Mouse (Mus musculus): ENCODE results near the gene Stac3. TPM values are rescaled to one million over a fixed set of nuclear protein-coding genes. Genes with fewer than 3 reads are reported as not detected.

Stac3 gene
- polyA plus RNA-seq, 1 experiment from 2014 or later, result 0.95 TPM

GRCm38 (mm10) chr10:127542084-127542483 is 40.6 kb downstream of the Stac3 start:
- 89% methylated on average over 13 of the region's 13 CpGs for WGBS
- H3K27me3 ChIP-seq (ENCODE audit: control insufficient read depth, insufficient read depth, low read length), result no peaks in the 10 kb centered on the region
- DNase-seq (ENCODE audit: low spot score) (no peak), ATAC-seq (ENCODE audit: insufficient read depth, low FRiP score, low TSS enrichment) (no peak)
- peaks cover 3% of the 10 kb centered on the region; the same call in 1 of the 2 replicates for H3K4me1 ChIP-seq (ENCODE audit: control insufficient read depth, insufficient read depth, low read length)
- no peak overlapping the region for H3K4me2 ChIP-seq (ENCODE audit: low read depth)
- H3K4me3 ChIP-seq (ENCODE audit: low read depth, low read length), result no peak overlapping the region
- H3K36me3 ChIP-seq (ENCODE audit: control insufficient read depth, insufficient read depth, low read length), result peaks cover 30% of the 10 kb centered on the region
- no peak overlapping the region for H3K27ac ChIP-seq (ENCODE audit: low read depth, low read length)
- H3K9me3 ChIP-seq (ENCODE audit: control insufficient read depth, low read length), result no peaks in the 10 kb centered on the region
- H3K9ac ChIP-seq (ENCODE audit: low read length), result no peak overlapping the region

DNA sequence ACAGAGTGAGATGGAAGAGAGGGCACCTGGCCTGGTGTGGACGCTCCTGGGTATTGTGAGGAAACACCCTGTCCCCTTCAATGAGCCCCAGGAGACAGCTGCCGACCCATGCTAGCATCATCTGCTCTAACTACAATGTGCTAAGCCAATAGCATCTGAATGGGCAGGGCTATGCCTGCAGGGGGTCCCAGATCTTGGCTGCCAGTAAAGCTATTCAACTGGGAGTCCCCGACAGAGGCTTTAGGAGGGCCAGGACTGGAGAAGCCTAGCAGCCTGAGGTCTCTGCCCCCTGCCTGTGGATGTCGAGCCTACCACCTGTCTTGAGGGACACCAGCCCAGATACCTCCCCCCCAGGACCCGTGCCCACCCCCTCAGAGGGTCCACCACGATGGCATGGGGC is 41.2 kb downstream of the Stac3 start:
- 0 out of 2 replicates have a peak, but pooled peaks cover under 1% of the 10 kb centered on the region for H3K4me1 ChIP-seq (ENCODE audit: control insufficient read depth, insufficient read depth, low read length)
- 39% methylated on average over 6 of the region's 6 CpGs for WGBS
- ATAC-seq (ENCODE audit: insufficient read depth, low FRiP score, low TSS enrichment) (no peak), DNase-seq (ENCODE audit: low spot score) (no peak)
- no peak overlapping the region for H3K27ac ChIP-seq (ENCODE audit: low read depth, low read length)
- H3K9me3 ChIP-seq (ENCODE audit: control insufficient read depth, low read length), result no peaks in the 10 kb centered on the region
- no peak overlapping the region for H3K9ac ChIP-seq (ENCODE audit: low read length)
- H3K27me3 ChIP-seq (ENCODE audit: control insufficient read depth, insufficient read depth, low read length), result no peaks in the 10 kb centered on the region
- H3K4me2 ChIP-seq (ENCODE audit: low read depth), result no peak overlapping the region
- H3K4me3 ChIP-seq (ENCODE audit: low read depth, low read length), result no peak overlapping the region
- peaks cover 33% of the 10 kb centered on the region for H3K36me3 ChIP-seq (ENCODE audit: control insufficient read depth, insufficient read depth, low read length)

DNA sequence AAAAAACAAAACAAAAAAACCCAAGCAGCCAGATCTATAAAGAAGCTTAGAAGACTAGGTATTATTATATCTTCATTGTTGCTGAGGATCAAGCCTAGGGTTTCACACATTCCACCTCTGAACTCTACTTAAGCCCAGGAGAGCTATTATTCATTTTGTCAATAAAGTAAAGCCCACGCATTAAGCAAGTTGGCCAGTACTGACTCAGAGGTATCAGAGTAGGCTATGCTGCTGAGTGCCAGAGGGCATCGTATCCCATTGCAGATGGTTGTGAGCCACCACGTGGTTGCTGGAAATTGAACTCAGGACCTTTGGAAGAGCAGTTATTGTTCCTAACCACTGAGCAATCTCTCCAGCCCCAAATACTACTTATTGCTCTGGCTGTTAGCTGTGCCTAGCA is 42.4 kb downstream of the Stac3 start:
- Histone ChIP-seq H3K9me3 (ENCODE audit: control insufficient read depth, low read length) (no peaks in the 10 kb centered on the region), H3K4me2 (ENCODE audit: low read depth) (no peak overlapping the region), H3K27me3 (ENCODE audit: control insufficient read depth, insufficient read depth, low read length) (no peaks in the 10 kb centered on the region), H3K4me3 (ENCODE audit: low read depth, low read length) (no peak overlapping the region), H3K27ac (ENCODE audit: low read depth, low read length) (no peak overlapping the region), H3K9ac (ENCODE audit: low read length) (no peak overlapping the region), H3K36me3 (ENCODE audit: control insufficient read depth, insufficient read depth, low read length) (peaks cover 39% of the 10 kb centered on the region), H3K4me1 (ENCODE audit: control insufficient read depth, insufficient read depth, low read length) (no peaks in the 10 kb centered on the region)
- DNase-seq (ENCODE audit: low spot score) (no peak), ATAC-seq (ENCODE audit: insufficient read depth, low FRiP score, low TSS enrichment) (no peak)
- 80% methylated on average over 3 of the region's 3 CpGs for WGBS

DNA sequence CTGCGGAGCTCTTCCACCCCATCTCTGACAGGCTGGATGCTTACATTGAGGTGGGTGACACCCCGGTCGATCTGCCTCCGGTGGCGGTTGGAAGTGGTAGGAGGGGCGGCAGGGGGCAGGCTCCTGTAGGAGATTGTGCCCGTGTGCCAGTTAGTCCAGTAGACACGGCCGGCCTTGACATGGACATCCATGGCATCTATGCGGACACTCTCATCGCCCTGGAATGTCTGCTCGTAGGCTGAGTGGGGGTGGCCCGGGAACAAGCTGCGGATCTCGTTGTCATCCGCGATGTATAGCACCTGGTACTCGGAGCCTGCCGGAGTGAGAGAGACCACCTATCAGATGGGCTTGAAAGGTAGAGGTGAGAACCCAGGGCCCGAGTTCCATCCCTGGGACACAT is 42.9 kb downstream of the Stac3 start:
- Histone ChIP-seq H3K27ac (ENCODE audit: low read depth, low read length) (no peak overlapping the region), H3K4me3 (ENCODE audit: low read depth, low read length) (no peak overlapping the region), H3K36me3 (ENCODE audit: control insufficient read depth, insufficient read depth, low read length) (peaks cover 39% of the 10 kb centered on the region), H3K9ac (ENCODE audit: low read length) (no peak overlapping the region), H3K4me2 (ENCODE audit: low read depth) (no peak overlapping the region), H3K9me3 (ENCODE audit: control insufficient read depth, low read length) (no peaks in the 10 kb centered on the region), H3K27me3 (ENCODE audit: control insufficient read depth, insufficient read depth, low read length) (no peaks in the 10 kb centered on the region), H3K4me1 (ENCODE audit: control insufficient read depth, insufficient read depth, low read length) (no peaks in the 10 kb centered on the region)
- WGBS, result 95% methylated on average over 20 of the region's 20 CpGs
- ATAC-seq (ENCODE audit: insufficient read depth, low FRiP score, low TSS enrichment) (no peak), DNase-seq (ENCODE audit: low spot score) (no peak)

DNA sequence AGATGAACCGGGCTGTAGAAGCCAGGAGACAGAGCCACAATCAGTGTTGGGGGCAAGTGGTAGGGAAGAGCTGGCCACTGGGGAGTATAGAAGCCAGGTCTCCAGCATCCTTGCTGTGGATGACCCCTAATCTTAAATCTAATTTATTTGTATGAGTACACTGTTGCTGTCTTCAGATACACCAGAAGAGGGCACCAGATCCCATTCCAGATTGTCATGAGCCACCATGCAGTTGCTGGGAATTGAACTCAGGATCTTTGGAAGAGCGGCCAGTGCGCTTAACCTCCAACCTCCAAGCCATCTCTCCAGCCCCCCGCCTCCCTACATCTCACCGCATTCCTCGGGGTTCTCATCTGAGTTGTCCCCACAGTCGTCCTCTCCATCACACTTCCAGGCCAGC is 45.0 kb downstream of the Stac3 start:
- no peak overlapping the region for H3K4me2 ChIP-seq (ENCODE audit: low read depth)
- ATAC-seq (ENCODE audit: insufficient read depth, low FRiP score, low TSS enrichment) (no peak), DNase-seq (ENCODE audit: low spot score) (no peak)
- H3K9me3 ChIP-seq (ENCODE audit: control insufficient read depth, low read length), result no peaks in the 10 kb centered on the region
- no peaks in the 10 kb centered on the region for H3K27me3 ChIP-seq (ENCODE audit: control insufficient read depth, insufficient read depth, low read length)
- no peaks in the 10 kb centered on the region for H3K4me1 ChIP-seq (ENCODE audit: control insufficient read depth, insufficient read depth, low read length)
- H3K36me3 ChIP-seq (ENCODE audit: control insufficient read depth, insufficient read depth, low read length), result peaks cover 50% of the 10 kb centered on the region
- 93% methylated on average over 7 of the region's 7 CpGs for WGBS
- H3K27ac ChIP-seq (ENCODE audit: low read depth, low read length), result no peak overlapping the region
- no peak overlapping the region for H3K9ac ChIP-seq (ENCODE audit: low read length)
- no peak overlapping the region for H3K4me3 ChIP-seq (ENCODE audit: low read depth, low read length)

DNA sequence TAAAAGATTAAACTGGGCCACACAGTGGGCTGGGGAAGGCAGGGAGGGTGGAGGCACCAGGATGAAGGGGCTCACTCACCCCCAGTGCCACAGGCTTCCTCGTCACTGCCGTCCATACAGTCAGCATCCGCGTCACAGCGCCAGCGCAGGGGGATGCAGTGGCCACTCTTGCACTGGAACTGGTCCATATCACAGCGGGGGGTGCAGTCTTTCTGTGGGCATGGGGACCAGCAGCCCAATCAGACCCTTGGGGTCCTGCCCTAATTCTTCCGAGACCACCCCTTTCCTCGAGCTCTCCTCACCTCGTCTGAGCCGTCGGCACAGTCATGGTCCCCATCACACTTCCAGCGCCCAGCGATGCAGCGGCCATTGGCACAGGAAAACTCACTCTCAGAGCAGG is 46.8 kb downstream of the Stac3 start:
- WGBS, result 94% methylated on average over 15 of the region's 15 CpGs

GRCm38 (mm10) chr10:127549892-127550291 is 48.4 kb downstream of the Stac3 start:
- WGBS, result 89% methylated on average over 17 of the region's 17 CpGs
- H3K36me3 ChIP-seq (ENCODE audit: control insufficient read depth, insufficient read depth, low read length), result peaks cover 55% of the 10 kb centered on the region
- ATAC-seq (ENCODE audit: insufficient read depth, low FRiP score, low TSS enrichment), result no peak

More for the DNA sequence above, 46.8 kb downstream of the Stac3 start:
- Histone ChIP-seq H3K4me1 (ENCODE audit: control insufficient read depth, insufficient read depth, low read length) (no peaks in the 10 kb centered on the region), H3K36me3 (ENCODE audit: control insufficient read depth, insufficient read depth, low read length) (peaks cover 47% of the 10 kb centered on the region), H3K4me2 (ENCODE audit: low read depth) (no peak overlapping the region), H3K9ac (ENCODE audit: low read length) (no peak overlapping the region), H3K9me3 (ENCODE audit: control insufficient read depth, low read length) (no peaks in the 10 kb centered on the region), H3K27me3 (ENCODE audit: control insufficient read depth, insufficient read depth, low read length) (no peaks in the 10 kb centered on the region), H3K4me3 (ENCODE audit: low read depth, low read length) (no peak overlapping the region), H3K27ac (ENCODE audit: low read depth, low read length) (no peak overlapping the region)
- DNase-seq (ENCODE audit: low spot score), result no peak
- ATAC-seq (ENCODE audit: insufficient read depth, low FRiP score, low TSS enrichment), result no peak

DNA sequence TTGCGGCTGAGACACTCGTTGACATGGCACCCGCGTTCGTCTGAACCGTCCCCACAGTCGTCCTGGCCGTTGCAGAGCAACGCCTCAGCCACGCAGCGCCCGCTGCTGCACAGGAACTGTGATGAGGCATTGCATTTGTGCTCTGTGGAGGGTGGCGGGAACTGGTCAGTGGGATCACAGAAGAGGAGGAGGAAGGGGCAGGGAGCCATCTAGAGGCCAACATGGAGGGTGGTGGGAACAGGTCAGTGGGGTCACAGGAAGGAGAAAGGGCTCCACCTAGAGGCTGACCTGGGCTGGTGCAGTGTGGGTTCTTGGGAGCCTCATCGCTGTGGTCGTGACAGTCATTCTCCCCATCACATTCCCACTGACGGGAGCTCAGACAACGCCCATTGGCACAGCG is 54.2 kb downstream of the Stac3 start:
- peak; percentile 46 for DNase-seq (ENCODE audit: low spot score)
- Histone ChIP-seq H3K4me2 (ENCODE audit: low read depth) (no peak overlapping the region), H3K4me1 (ENCODE audit: control insufficient read depth, insufficient read depth, low read length) (no peaks in the 10 kb centered on the region), H3K9ac (ENCODE audit: low read length) (no peak overlapping the region), H3K4me3 (ENCODE audit: low read depth, low read length) (no peak overlapping the region), H3K27me3 (ENCODE audit: control insufficient read depth, insufficient read depth, low read length) (no peaks in the 10 kb centered on the region), H3K36me3 (ENCODE audit: control insufficient read depth, insufficient read depth, low read length) (peaks cover 50% of the 10 kb centered on the region), H3K27ac (ENCODE audit: low read depth, low read length) (no peak overlapping the region), H3K9me3 (ENCODE audit: control insufficient read depth, low read length) (no peaks in the 10 kb centered on the region)
- 62% methylated on average over 18 of the region's 18 CpGs for WGBS
- no peak for ATAC-seq (ENCODE audit: insufficient read depth, low FRiP score, low TSS enrichment)

More at GRCm38 (mm10) chr10:127549892-127550291, 48.4 kb downstream of the Stac3 start:
- H3K9ac ChIP-seq (ENCODE audit: low read length), result no peak overlapping the region
- no peak for DNase-seq (ENCODE audit: low spot score)
- H3K4me3 ChIP-seq (ENCODE audit: low read depth, low read length), result no peak overlapping the region
- no peak overlapping the region for H3K27ac ChIP-seq (ENCODE audit: low read depth, low read length)
- no peaks in the 10 kb centered on the region for H3K4me1 ChIP-seq (ENCODE audit: control insufficient read depth, insufficient read depth, low read length)
- H3K27me3 ChIP-seq (ENCODE audit: control insufficient read depth, insufficient read depth, low read length), result no peaks in the 10 kb centered on the region
- no peak overlapping the region for H3K4me2 ChIP-seq (ENCODE audit: low read depth)
- H3K9me3 ChIP-seq (ENCODE audit: control insufficient read depth, low read length), result no peaks in the 10 kb centered on the region

DNA sequence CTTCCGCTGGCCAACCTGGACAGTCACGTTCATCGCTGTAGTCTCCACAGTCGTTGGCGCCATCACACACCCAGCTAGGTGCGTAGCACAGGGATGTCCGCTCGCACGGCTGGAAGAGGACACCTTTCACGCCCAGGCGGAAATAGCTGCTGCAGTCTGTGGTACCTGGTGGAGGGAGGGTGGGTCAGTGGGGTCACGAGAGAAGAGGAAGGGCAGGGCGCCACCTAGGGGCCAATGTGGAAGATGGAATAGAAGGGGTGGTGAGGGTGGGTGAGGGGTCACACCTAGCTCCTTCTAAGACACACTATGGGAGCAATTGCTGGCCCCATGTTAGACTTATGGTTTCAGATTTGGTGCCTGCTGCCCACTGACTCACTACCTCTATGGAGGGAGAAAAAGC is 55.9 kb downstream of the Stac3 start:
- no peak for ATAC-seq (ENCODE audit: insufficient read depth, low FRiP score, low TSS enrichment)
- no peak overlapping the region for H3K4me2 ChIP-seq (ENCODE audit: low read depth)
- peaks cover 48% of the 10 kb centered on the region for H3K36me3 ChIP-seq (ENCODE audit: control insufficient read depth, insufficient read depth, low read length)
- no peak overlapping the region for H3K27ac ChIP-seq (ENCODE audit: low read depth, low read length)
- no peaks in the 10 kb centered on the region for H3K9me3 ChIP-seq (ENCODE audit: control insufficient read depth, low read length)
- DNase-seq (ENCODE audit: low spot score), result no peak
- WGBS, result 88% methylated on average over 13 of the region's 13 CpGs
- no peak overlapping the region for H3K9ac ChIP-seq (ENCODE audit: low read length)
- no peak overlapping the region for H3K4me3 ChIP-seq (ENCODE audit: low read depth, low read length)
- H3K4me1 ChIP-seq (ENCODE audit: control insufficient read depth, insufficient read depth, low read length), result no peaks in the 10 kb centered on the region
- no peaks in the 10 kb centered on the region for H3K27me3 ChIP-seq (ENCODE audit: control insufficient read depth, insufficient read depth, low read length)
